Mouse (Mus musculus) adrenal gland, postnatal 10 days (tissue): ENCODE results near the gene Ei24. TPM values are rescaled to one million over a fixed set of nuclear protein-coding genes. Genes with fewer than 3 reads are reported as not detected.

Experiments
- DNase-seq: peaks from one replicate; pipeline ENCODE4 v3.0.0; 2021; ENCODE audit warnings: mixed read lengths
- long read RNA-seq, 2 experiments: library from polyadenylated mRNA; stranded (forward); transcript quantifications; one replicate each; pipeline ENCODE4 v2.0.0; 2021
- total RNA-seq, 2 experiments: library from RNA; stranded (reverse); gene quantifications; 2 replicates each; pipeline ENCODE4 v1.2.3; 2021

Gene Ei24
- total RNA-seq = 100 to 1,000 TPM; 153 to 177 TPM
- long read RNA-seq, experiment 1, transcript Ei24-202 (11 exons, 2,309 nt) = minor isoform, 6 of 156 reads
- long read RNA-seq, experiment 1, transcript Ei24-201 (11 exons, 2,220 nt) = major isoform, 121 of 156 reads
- long read RNA-seq, experiment 1, partial matches to known transcripts = 3 of 156 reads
- long read RNA-seq, experiment 1, other reads (novel, unspliced or antisense) = 24 of 156 reads
- long read RNA-seq, experiment 2, transcript Ei24-201 (11 exons, 2,220 nt) = major isoform, 72 of 91 reads
- long read RNA-seq, experiment 2, partial matches to known transcripts = 3 of 91 reads
- long read RNA-seq, experiment 2, other reads (novel, unspliced or antisense) = 14 of 91 reads

DNA sequence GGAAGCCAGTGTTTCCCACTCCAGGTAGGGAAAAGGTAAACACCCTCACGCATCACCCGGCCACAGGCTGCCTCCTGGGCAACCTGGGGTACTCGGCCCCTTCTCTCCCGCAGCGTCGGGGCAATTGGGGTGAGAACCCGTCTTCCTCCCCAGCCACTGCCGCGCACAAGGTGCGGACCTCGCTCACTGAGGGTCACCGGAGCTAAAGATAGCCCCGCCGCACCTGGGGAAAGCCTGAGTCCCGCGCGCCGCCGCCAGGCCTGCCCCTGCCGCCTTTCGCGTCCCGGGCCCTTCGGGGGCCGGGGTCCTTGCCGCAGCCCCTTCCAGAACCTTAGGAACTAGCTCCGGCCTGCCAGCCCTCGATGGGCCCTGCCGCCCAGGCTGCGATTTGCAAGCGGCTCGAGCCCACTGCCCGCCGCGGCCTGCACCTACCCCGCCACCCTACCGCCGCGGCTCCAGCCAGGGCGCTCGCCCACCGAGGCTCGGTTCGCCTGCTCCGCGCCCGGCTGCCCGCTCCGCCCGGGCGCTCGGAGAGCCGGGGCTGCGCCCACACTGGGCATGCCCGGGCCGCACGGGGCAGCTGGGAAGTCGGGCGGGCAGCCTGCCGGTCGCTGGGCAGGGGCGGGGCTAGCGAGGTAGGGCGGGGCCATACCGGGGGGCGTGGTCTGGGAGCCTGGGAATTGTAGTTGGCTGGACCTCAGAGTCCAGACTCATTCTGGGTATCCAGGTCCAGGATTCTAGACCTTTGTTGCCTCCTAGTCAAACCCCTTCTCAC, at the start of gene Ei24:
Ei24 (minus strand) TSS at position 613 of the 775 bp plus-strand sequence.
- peak; percentile 100 for DNase-seq

GRCm38 (mm10) chr9:36846346-36846745, 49.2 kb upstream of the Ei24 start:
- no peak for DNase-seq

DNA sequence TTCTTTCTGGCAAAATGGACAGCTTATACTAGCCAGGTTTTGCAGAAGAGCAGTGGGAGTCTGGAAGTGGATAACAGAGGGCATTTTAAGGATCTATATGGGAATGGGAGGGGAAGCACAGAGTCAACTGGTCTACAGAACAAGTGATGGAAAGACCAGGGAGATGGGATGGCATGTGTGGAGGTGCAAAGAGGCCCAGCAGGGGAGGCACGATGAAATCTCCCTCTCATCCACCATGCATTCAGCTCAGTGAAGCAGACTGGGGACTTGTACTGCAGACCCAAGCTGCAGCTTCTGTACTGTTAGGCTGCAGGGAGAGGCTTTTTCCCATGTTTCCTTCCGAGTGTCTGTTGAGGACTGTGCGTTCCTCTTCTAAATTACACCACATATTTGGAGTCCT, 36.7 kb upstream of the Ei24 start:
- DNase-seq = no peak

DNA sequence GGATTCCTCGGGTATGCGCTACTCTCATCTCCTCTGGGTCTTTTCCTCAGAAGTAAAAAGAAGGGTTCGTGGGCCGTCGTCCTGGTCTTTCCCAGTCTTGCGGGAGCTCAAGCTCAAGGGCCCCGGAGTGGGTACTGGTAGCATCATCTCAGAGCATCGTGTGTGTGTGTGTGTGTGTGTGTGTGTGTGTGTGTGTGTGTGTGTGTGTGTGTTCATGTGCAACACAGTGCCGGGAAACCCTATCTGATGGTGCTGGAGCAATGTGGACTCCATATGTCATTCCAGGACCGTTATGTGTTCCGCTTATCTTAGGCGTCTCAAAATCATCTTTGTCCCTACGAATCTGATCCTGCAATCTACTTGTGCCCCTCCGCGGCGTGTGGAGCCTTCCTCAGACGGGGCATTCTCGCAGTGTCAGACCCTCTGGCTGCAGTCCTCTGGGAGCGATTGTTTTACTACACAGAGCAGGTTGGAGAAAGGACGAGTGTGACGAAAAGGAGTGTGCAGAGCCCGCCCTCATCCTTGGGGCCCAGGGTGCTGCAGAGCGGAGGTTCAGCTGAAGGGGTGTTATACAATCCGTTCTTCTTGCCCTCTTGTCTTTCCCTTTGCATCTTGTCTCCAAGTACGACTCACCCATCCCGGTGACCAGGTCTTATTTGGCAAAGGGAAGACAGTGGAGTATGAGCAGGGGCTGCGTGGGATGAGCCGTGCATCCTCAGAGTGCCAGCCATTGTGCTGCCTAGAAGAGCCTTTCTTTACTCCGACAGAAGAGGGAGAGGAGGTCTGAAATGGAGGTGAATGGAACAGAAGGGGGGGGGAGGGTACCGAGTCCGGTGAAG, 36.1 kb upstream of the Ei24 start:
- peak; percentile 23 for DNase-seq

DNA sequence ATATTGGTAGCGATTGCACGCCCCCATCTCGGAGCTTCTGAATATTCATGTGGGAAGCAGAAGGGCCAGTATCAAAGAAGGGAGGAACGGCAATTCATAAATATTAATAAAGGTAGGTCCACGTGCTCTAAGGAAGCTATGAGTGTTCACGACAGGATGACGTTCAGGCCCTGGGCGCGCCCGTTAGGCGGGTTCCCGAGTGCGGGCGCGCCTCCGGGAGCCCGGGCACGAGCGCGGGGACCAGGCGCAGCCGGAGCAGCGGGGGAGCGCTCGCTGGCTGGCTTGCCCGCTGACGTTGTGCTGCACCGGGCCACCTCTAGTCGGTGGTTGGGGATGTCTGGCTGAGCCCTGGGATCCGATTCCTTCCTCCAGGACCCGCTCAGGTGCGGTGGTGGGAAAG, 35.3 kb upstream of the Ei24 start:
- peak; percentile 82 for DNase-seq

GRCm38 (mm10) chr9:36831401-36831800, 34.2 kb upstream of the Ei24 start:
- no peak for DNase-seq

- DNase-seq = no peak
Measured at GRCm38 (mm10) chr9:36826612-36827363, 29.6 kb upstream of the Ei24 start.

- no peak for DNase-seq
Measured at GRCm38 (mm10) chr9:36822024-36822423, 24.8 kb upstream of the Ei24 start.

DNA sequence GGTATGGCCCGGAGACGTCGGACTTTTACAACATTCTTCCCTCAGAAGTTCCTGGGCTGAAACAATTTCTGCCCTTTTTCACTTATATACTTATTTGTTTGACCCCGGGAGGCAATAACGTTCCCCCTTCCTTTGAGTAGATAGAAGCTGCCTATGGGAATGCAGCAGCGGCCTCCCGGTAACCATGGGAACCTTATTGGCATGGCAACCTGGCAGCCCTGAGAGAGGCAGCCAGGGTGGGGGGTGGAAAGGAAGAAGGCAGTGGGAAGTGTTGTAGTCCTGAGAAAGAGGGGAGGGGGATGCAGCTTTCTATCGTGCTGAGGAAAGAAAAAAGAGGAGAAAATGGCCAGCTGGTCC, 24.4 kb upstream of the Ei24 start, which contains the start of gene Fez1:
Fez1 (plus strand) TSS at position 221 of the 357 bp plus-strand sequence.
- DNase-seq = peak; percentile 38

GRCm38 (mm10) chr9:36820969-36821643, 23.9 kb upstream of the Ei24 start:
- DNase-seq = no peak

DNA sequence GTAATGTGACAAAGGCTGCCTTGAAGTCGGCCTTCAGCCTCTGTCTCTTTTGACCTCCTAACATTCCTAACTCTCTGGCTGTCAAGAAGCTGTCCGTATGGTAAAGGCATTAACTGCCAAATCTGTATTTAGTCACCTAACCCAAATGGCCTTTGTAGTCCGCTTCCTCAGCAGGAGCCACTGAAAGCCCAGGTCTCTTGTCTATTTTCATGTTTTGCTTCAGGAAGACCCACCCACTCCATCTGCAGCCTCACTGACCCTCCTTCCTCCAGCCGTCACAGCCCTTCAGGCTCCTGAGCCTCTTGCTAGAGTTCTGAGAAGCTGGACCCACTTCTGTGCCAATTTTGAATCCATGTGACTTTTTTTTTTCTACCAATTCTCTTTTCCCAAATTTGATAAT, 21.7 kb upstream of the Ei24 start:
- no peak for DNase-seq

GRCm38 (mm10) chr9:36814486-36814885, 17.3 kb upstream of the Ei24 start:
- DNase-seq = no peak

GRCm38 (mm10) chr9:36808126-36808785, 11.1 kb upstream of the Ei24 start:
- DNase-seq = no peak

DNA sequence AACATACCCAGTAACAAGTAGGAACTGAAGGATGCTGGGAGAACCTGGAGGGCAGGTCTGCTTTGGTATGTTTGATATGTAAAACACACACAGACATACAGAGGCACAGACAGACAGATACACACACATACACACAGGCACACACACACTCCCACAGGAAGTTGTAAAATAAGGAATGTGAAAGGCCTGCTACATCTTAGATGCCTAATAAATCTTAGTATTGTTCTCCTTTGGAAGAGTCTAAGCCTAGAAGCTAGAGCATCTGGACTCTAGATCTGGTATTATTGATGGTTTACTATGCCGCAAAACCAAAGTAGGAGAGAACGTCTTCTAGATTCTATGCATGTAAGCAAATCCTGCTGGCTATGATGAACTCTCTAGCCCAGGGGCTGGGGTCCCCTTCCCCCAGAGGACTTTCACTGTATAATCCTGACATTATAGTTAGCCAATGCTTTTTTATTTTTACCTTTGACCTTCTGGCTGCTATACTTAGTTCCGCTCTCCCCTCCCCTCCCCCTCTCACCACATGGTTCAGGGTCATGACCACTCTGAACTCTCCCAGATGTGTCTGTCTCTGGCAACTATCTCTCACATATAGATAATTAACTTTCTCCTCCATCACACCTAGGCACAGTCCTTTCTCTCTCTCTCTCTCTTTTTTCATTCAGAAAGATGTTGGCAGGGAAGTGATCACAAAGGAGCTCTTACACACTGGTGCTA, 8.2 kb upstream of the Ei24 start:
- no peak for DNase-seq

DNA sequence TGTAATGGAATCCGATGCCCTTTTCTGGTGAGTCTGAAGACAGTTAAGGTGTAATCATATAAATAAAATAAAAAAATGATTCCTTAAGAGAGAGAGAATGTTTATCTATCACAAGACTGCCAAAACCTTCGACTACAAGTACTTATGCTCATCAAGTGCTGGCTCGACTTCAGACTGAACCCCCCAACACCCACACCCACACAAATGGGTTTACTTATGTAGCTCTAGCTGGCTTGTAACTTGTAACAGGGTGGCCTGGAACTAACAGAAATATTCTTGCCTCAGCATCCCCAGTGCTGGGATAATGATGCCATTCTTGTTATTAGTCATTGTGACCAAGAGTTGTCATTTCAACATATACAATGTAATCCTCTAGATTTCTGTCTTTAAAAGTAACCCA, 6.7 kb upstream of the Ei24 start:
- DNase-seq = no peak

GRCm38 (mm10) chr9:36803386-36803785, 6.2 kb upstream of the Ei24 start:
- DNase-seq = no peak

DNA sequence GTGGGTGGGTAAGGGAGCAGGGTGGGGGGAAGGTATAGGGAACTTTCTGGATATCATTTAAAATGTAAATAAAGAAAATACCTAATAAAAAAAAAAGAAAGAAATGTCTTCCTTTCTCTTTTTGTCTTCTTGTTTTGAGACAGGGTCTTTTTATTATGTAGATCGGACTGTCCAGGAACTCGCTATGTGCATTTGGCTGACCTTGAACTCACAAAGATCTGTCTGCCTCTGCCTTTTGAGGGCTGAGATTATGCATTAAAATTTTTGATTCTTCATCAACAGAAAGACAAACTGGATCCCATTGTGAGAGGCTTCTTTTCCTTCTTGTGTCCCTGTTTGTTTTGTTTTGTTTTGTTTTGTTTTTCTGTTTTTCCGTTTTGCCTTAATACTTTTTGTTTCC, 5.8 kb upstream of the Ei24 start:
- no peak for DNase-seq

- DNase-seq = no peak
Measured at GRCm38 (mm10) chr9:36801961-36802360, 4.8 kb upstream of the Ei24 start.

DNA sequence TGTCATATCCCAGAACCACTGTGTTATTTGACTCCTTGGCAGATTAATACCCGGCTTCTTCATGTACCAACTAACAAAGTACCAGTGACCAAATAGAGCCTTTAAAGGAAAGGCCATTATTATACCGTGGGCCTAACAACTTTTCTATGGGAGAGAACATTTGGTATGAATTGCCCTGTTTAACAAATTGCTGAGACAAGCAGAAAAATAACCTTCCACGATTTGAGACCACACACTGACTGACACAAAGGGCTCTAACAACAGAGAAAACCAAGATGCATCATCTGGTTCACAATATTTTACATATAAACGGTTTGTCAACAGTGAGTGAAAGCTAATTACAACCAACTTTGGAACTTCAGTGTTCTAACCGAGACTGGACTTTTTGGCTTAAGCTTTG, 969 bp downstream of the Ei24 start:
- DNase-seq = no peak

DNA sequence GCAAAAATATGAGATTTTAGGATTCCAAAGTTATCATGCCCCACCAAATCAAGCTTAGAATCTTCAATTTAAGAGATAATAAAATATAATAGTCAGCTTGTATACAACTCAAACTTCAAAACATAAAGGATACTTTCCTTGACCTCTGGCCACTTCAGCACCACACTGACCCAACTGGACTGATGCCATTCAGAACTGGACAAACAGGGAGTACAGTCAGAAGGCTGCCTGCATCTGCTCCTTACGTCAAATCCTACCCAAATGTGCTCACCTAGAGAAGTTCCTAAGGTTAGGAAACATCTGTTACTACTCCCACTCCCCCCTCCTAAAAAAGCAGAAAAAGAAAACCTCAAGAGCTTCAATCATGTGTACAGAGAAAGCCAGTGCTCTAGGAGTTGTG, 1.6 kb downstream of the Ei24 start:
- DNase-seq = peak; percentile 51
